Mouse (Mus musculus) hindbrain, embryonic 12.5 days (tissue): Measurements from ENCODE around the gene Gm10491. TPM values are rescaled to one million over a fixed set of nuclear protein-coding genes. Genes with fewer than 3 reads are reported as not detected.

Experiments
- ATAC-seq: fragments of 200-750 bp; cut with Nextera tagmentation; 2 replicates; pipeline ENCODE4 v1.8.0; 2017; ENCODE audit warnings: moderate TSS enrichment; ENCODE audit not compliant: low FRiP score
- H3K27ac ChIP-seq: fragments of 300-500 bp; sonication (generic); 2 replicates; pipeline ENCODE4 v1.5.1; 2016; ENCODE audit warnings: mild to moderate bottlenecking
- H3K27me3 ChIP-seq: fragments of 300-500 bp; sonication (generic); 2 replicates; pipeline ENCODE4 v1.6.1; 2016; ENCODE audit warnings: mild to moderate bottlenecking
- H3K36me3 ChIP-seq: fragments of 300-500 bp; sonication (generic); 2 replicates; pipeline ENCODE4 v1.6.1; 2016; ENCODE audit warnings: mild to moderate bottlenecking
- H3K4me1 ChIP-seq: fragments of 300-500 bp; sonication (generic); 2 replicates; pipeline ENCODE4 v1.6.1; 2016
- H3K4me2 ChIP-seq: fragments of 300-500 bp; sonication (generic); replicated peaks from 2 replicates; pipeline ENCODE4 v1.6.1; 2016; ENCODE audit warnings: mild to moderate bottlenecking
- H3K4me3 ChIP-seq: fragments of 300-500 bp; sonication (generic); 2 replicates; pipeline ENCODE4 v1.5.1; 2016; ENCODE audit warnings: mild to moderate bottlenecking
- H3K9ac ChIP-seq: fragments of 300-500 bp; sonication (generic); 2 replicates; pipeline ENCODE4 v1.6.1; 2016; ENCODE audit warnings: mild to moderate bottlenecking, moderate library complexity
- H3K9me3 ChIP-seq: fragments of 300-500 bp; sonication (generic); replicated peaks from 2 replicates; pipeline ENCODE4 v1.6.1; 2016; ENCODE audit warnings: mild to moderate bottlenecking
- WGBS: fragments of 180-500 bp; shearing (Covaris S2); methylation state at CpG from one replicate; pipeline ENCODE4 v1.1.7; 2016; 5-methylcytosine and 5-hydroxymethylcytosine counted together
- polyA plus RNA-seq: library from polyadenylated mRNA; unstranded; fragments of >200 nt; fragmentation: Nextera tagmentation; extraction: Ambion mirVana; gene quantifications from 2 replicates; pipeline ENCODE4 v1.2.1, GENCODE M21; 2016

Gm10491 gene
- polyA plus RNA-seq, 1 experiment from 2014 or later: not detected

GRCm38 (mm10) chrX:7878007-7878419, 29.6 kb downstream of the Gm10491 start, which contains the start of gene Pim2:
TSS of gene Pim2 (plus strand) at chrX:7878262.
- Histone ChIP-seq H3K27me3 (no peaks in the 10 kb centered on the region), H3K27ac (peak within 1 kb of the TSS; percentile 32; the same call in 1 of the 2 replicates), H3K36me3 (0 out of 2 replicates have a peak, but pooled peaks cover 8% of the 10 kb centered on the region), H3K4me1 (peaks cover 9% of the 10 kb centered on the region; the same call in 1 of the 2 replicates), H3K9me3 (no peaks in the 10 kb centered on the region), H3K4me3 (peak within 1 kb of the TSS; percentile 41), H3K4me2 (peak within 1 kb of the TSS; percentile 80), H3K9ac (peak within 1 kb of the TSS; percentile 49)
- WGBS: 17% methylated on average over 35 of the region's 38 CpGs
- peak; percentile 86 for ATAC-seq

- H3K27me3 ChIP-seq: no peaks in the 10 kb centered on the region
- H3K4me1 ChIP-seq: no peaks in the 10 kb centered on the region
- H3K9ac ChIP-seq: no peak overlapping the region
- no peak overlapping the region for H3K27ac ChIP-seq
- no peak for ATAC-seq
- H3K4me3 ChIP-seq: no peak overlapping the region
- no peak overlapping the region for H3K4me2 ChIP-seq
- H3K36me3 ChIP-seq: peaks cover 18% of the 10 kb centered on the region; the same call in 1 of the 2 replicates
- H3K9me3 ChIP-seq: no peaks in the 10 kb centered on the region
- WGBS: 36% methylated on average over 3 of the region's 3 CpGs
Observed at GRCm38 (mm10) chrX:7869826-7870225, 37.8 kb downstream of the Gm10491 start.

- H3K27me3 ChIP-seq: no peaks in the 10 kb centered on the region
- H3K9me3 ChIP-seq: no peaks in the 10 kb centered on the region
- 32% methylated on average over 2 of the region's 2 CpGs for WGBS
- H3K9ac ChIP-seq: no peak overlapping the region
- H3K27ac ChIP-seq: no peak overlapping the region
- H3K36me3 ChIP-seq: peaks cover 11% of the 10 kb centered on the region; the same call in 1 of the 2 replicates
- no peak for ATAC-seq
- H3K4me1 ChIP-seq: no peaks in the 10 kb centered on the region
- no peak overlapping the region for H3K4me2 ChIP-seq
- H3K4me3 ChIP-seq: no peak overlapping the region
Observed at GRCm38 (mm10) chrX:7868506-7868905, 39.1 kb downstream of the Gm10491 start.

DNA sequence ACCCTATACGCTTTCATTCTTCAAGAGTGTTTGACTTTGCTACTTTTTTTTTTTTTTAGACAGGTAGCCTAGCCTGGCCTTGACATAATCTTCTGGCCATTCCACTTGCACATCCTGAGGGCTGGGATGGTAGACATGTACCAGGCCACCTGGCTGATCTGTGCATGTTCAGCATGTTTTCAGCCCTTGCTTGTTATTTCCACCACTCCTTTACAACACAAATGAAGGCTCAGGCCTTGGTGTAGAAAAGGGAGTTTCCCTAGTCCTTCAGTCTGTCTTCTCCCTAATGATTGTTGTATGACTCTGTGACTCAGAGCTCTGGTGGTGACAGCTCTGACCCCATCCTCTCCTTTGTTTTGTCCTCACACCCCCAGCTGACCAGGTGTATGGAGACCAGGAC, 40.5 kb downstream of the Gm10491 start:
- H3K4me2 ChIP-seq: no peak overlapping the region
- ATAC-seq: no peak
- no peaks in the 10 kb centered on the region for H3K4me1 ChIP-seq
- no peak overlapping the region for H3K27ac ChIP-seq
- no peaks in the 10 kb centered on the region for H3K9me3 ChIP-seq
- 94% methylated on average over 1 of the region's 1 CpGs for WGBS
- H3K4me3 ChIP-seq: no peak overlapping the region
- H3K36me3 ChIP-seq: peaks cover 10% of the 10 kb centered on the region; the same call in 1 of the 2 replicates
- H3K9ac ChIP-seq: no peak overlapping the region
- no peaks in the 10 kb centered on the region for H3K27me3 ChIP-seq

DNA sequence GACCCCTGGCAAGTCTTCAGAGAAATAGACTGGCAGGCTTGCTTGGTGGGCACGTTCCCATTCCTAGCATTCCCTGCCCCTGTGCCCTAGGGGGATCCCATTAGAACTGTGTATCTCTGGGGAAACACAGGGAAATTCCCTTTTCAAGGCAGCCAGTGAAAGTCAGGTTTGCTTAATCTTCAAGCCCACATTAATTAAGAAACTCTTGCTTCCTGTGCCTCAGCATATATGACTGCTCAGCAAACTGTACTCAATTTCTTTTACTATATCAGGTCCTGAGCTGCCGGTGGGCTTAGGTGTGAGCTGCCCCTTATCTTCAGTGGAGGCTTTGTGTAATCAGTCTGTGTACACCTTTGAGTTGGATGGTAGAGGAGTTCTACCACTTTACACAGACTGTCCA, 41.8 kb downstream of the Gm10491 start:
- Histone ChIP-seq H3K36me3 (peaks cover 10% of the 10 kb centered on the region; the same call in 1 of the 2 replicates), H3K4me2 (no peak overlapping the region), H3K4me1 (no peaks in the 10 kb centered on the region), H3K27ac (no peak overlapping the region), H3K9me3 (no peaks in the 10 kb centered on the region), H3K27me3 (no peaks in the 10 kb centered on the region), H3K4me3 (no peak overlapping the region), H3K9ac (no peak overlapping the region)
- 81% methylated on average over 2 of the region's 2 CpGs for WGBS
- no peak for ATAC-seq

DNA sequence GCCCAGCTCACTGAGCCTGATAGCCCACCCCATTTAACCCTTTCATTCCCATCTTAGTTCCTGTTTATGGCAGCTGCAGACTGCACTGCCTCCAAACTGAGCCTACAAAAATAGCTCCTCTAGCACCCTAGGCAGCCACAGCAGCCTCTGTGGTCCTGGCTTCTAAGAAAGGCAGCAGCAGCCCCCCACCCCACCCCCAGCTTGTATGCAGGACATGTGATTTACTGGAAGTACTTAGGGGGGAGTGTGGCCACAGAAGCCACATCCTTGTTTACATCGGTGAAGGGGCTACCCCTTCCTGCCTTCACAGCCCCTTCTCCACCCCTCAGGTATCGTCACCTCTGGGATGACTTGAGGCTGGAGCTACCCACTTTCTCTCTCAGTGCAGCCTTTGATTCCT, 42.3 kb downstream of the Gm10491 start:
- Histone ChIP-seq H3K4me3 (no peak overlapping the region), H3K27me3 (no peaks in the 10 kb centered on the region), H3K4me2 (no peak overlapping the region), H3K9ac (no peak overlapping the region), H3K4me1 (no peaks in the 10 kb centered on the region), H3K36me3 (peaks cover 10% of the 10 kb centered on the region; the same call in 1 of the 2 replicates), H3K27ac (no peak overlapping the region), H3K9me3 (no peaks in the 10 kb centered on the region)
- WGBS: 67% methylated on average over 2 of the region's 2 CpGs
- ATAC-seq: no peak

- Histone ChIP-seq H3K27ac (no peak overlapping the region), H3K4me2 (no peak overlapping the region), H3K36me3 (peaks cover 10% of the 10 kb centered on the region; the same call in 1 of the 2 replicates), H3K27me3 (no peaks in the 10 kb centered on the region), H3K9me3 (no peaks in the 10 kb centered on the region), H3K4me1 (no peaks in the 10 kb centered on the region), H3K9ac (no peak overlapping the region), H3K4me3 (no peak overlapping the region)
- 83% methylated on average over 3 of the region's 3 CpGs for WGBS
- ATAC-seq: no peak
Observed at GRCm38 (mm10) chrX:7864551-7864950, 43.1 kb downstream of the Gm10491 start.

GRCm38 (mm10) chrX:7863181-7863580, 44.5 kb downstream of the Gm10491 start:
- ATAC-seq: no peak
- Histone ChIP-seq H3K4me1 (no peaks in the 10 kb centered on the region), H3K4me2 (no peak overlapping the region), H3K4me3 (no peak overlapping the region), H3K36me3 (peaks cover 10% of the 10 kb centered on the region; the same call in 1 of the 2 replicates), H3K27me3 (no peaks in the 10 kb centered on the region), H3K9ac (no peak overlapping the region), H3K27ac (no peak overlapping the region), H3K9me3 (no peaks in the 10 kb centered on the region)
- 78% methylated on average over 1 of the region's 1 CpGs for WGBS

DNA sequence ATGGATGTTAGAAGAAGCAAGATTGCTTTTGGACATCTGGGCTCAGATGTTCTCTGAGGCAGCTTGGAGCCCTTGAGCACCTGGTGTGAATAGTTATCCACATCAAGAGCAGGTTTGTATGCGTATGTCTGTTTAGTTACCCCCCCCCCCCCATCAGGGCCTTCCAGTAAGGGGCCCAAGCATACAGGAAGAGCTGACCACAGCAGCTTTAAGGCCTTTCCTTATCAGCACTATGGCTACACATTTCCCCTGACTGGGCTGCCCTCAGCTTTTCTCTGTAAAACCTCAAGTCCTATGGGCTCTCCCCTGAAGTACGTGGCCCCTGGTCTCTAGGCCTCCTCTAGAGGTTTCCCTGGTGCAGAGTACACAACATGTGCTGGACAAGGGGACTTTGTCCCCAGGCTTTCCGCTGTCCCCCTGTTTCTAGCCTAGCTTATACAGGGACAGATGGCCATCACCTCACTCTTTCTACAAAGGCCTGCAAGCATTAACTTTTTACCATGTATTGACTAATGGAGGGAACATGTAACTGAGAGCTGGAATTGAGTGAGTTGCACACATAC, 48.4 kb downstream of the Gm10491 start:
- Histone ChIP-seq H3K9me3 (no peaks in the 10 kb centered on the region), H3K36me3 (no peaks in the 10 kb centered on the region), H3K27me3 (no peaks in the 10 kb centered on the region), H3K9ac (no peak overlapping the region), H3K4me2 (no peak overlapping the region), H3K4me3 (no peak overlapping the region), H3K27ac (no peak overlapping the region), H3K4me1 (no peaks in the 10 kb centered on the region)
- no peak for ATAC-seq
- 96% methylated on average over 3 of the region's 3 CpGs for WGBS

Other genes with a start within 250 kb of the Gm10491 start
- 39.3 and 44.7 TPM in 2 replicates for gene Plp2, start 236.4 kb downstream of the Gm10491 start, polyA plus RNA-seq
- 0.50 TPM in 1 of 2 replicates, not detected in the other for gene Magix, start 226.6 kb downstream of the Gm10491 start, polyA plus RNA-seq
- gene Gpkow, start 210.7 kb downstream of the Gm10491 start, polyA plus RNA-seq: 45.5 and 46.4 TPM in 2 replicates
- 23.6 and 30.0 TPM in 2 replicates for gene Wdr45, start 193.5 kb downstream of the Gm10491 start, polyA plus RNA-seq
- gene Gm45208, start 185.6 kb downstream of the Gm10491 start, polyA plus RNA-seq: 1.7 TPM in 1 of 2 replicates, not detected in the other
- 86.0 and 88.5 TPM in 2 replicates for gene Praf2, start 179.4 kb downstream of the Gm10491 start, polyA plus RNA-seq
- gene Ccdc120, start 156.9 kb downstream of the Gm10491 start, polyA plus RNA-seq: 34.5 and 37.7 TPM in 2 replicates
- gene Tfe3, start 145.3 kb downstream of the Gm10491 start, polyA plus RNA-seq: 33.9 and 34.8 TPM in 2 replicates
- gene Gripap1, start 118.1 kb downstream of the Gm10491 start, polyA plus RNA-seq: 72.5 and 79.2 TPM in 2 replicates
- gene Kcnd1, start 85.5 kb downstream of the Gm10491 start, polyA plus RNA-seq: 1.1 and 2.0 TPM in 2 replicates
- 60.8 and 72.2 TPM in 2 replicates for gene Otud5, start 66.5 kb downstream of the Gm10491 start, polyA plus RNA-seq
- gene Pim2, start 29.6 kb downstream of the Gm10491 start, polyA plus RNA-seq: 9.5 and 10.0 TPM in 2 replicates
- 35.1 and 40.1 TPM in 2 replicates for gene Slc35a2, start 23.8 kb downstream of the Gm10491 start, polyA plus RNA-seq
- 172 and 178 TPM in 2 replicates for gene Pqbp1, start 8.6 kb downstream of the Gm10491 start, polyA plus RNA-seq
- gene Timm17b, start 8.5 kb downstream of the Gm10491 start, polyA plus RNA-seq: 138 and 144 TPM in 2 replicates
- not detected in 2 replicates for gene Gm10490, start 1.7 kb upstream of the Gm10491 start, polyA plus RNA-seq
- 102 and 111 TPM in 2 replicates for gene Pcsk1n, start 12.0 kb upstream of the Gm10491 start, polyA plus RNA-seq
- gene Eras, start 20.8 kb upstream of the Gm10491 start, polyA plus RNA-seq: not detected in 2 replicates
- 68.2 and 68.5 TPM in 2 replicates for gene Hdac6, start 40.1 kb upstream of the Gm10491 start, polyA plus RNA-seq
- gene Gata1, start 70.2 kb upstream of the Gm10491 start, polyA plus RNA-seq: 0.98 and 1.5 TPM in 2 replicates
- gene Glod5, start 110.7 kb upstream of the Gm10491 start, polyA plus RNA-seq: not detected in 2 replicates
- gene Suv39h1, start 166.9 kb upstream of the Gm10491 start, polyA plus RNA-seq: 58.6 and 60.2 TPM in 2 replicates
- 0.21 TPM in 1 of 2 replicates, not detected in the other for gene Was, start 182.7 kb upstream of the Gm10491 start, polyA plus RNA-seq
- gene Wdr13, start 225.1 kb upstream of the Gm10491 start, polyA plus RNA-seq: 40.5 and 42.6 TPM in 2 replicates
- gene Rbm3, start 238.0 kb upstream of the Gm10491 start, polyA plus RNA-seq: 401 and 433 TPM in 2 replicates